Mouse (Mus musculus) forebrain, embryonic 14.5 days (tissue): ENCODE measurements around the gene Styxl1. TPM values are rescaled to one million over a fixed set of nuclear protein-coding genes. Genes with fewer than 3 reads are reported as not detected.

Source experiments
- ATAC-seq: fragments of 200-750 bp; cut with Nextera tagmentation; 2 replicates; pipeline ENCODE4 v1.8.0; 2017; ENCODE audit warnings: mild to moderate bottlenecking, moderate library complexity
- DNase-seq: peaks from one replicate; pipeline ENCODE4 v3.0.0-alpha.2; 2015; ENCODE audit warnings: low spot score
- H3K27ac ChIP-seq: fragments of 300-500 bp; sonication (generic); 2 replicates; pipeline ENCODE4 v1.5.1; 2014; ENCODE audit warnings: low read depth, mild to moderate bottlenecking, control low read depth, low read length, moderate library complexity
- H3K27me3 ChIP-seq: fragments of 300-500 bp; sonication (generic); replicated peaks from 2 replicates; pipeline ENCODE4 v1.6.1; 2014; ENCODE audit warnings: low read length, control low read depth, mixed read lengths; ENCODE audit not compliant: control insufficient read depth, insufficient read depth
- H3K36me3 ChIP-seq: fragments of 300-500 bp; sonication (generic); 2 replicates; pipeline ENCODE4 v1.6.1; 2014; ENCODE audit warnings: low read length, control low read depth; ENCODE audit not compliant: control insufficient read depth, insufficient read depth
- H3K4me1 ChIP-seq: fragments of 300-500 bp; sonication (generic); 2 replicates; pipeline ENCODE4 v1.6.1; 2014; ENCODE audit warnings: antibody characterized with exemption, low read length, control low read depth; ENCODE audit not compliant: control insufficient read depth, insufficient read depth
- H3K4me2 ChIP-seq: fragments of 300-500 bp; sonication (generic); 2 replicates; pipeline ENCODE4 v1.6.1; 2014; ENCODE audit warnings: mild to moderate bottlenecking, control low read depth, low read length
- H3K4me3 ChIP-seq: fragments of 300-500 bp; sonication (generic); 2 replicates; pipeline ENCODE4 v1.5.1; 2014; ENCODE audit warnings: low read depth, low read length, control low read depth
- H3K9ac ChIP-seq: fragments of 300-500 bp; sonication (generic); 2 replicates; pipeline ENCODE4 v1.6.1; 2014; ENCODE audit warnings: mild to moderate bottlenecking, low read length, control low read depth, moderate library complexity
- H3K9me3 ChIP-seq: fragments of 300-500 bp; sonication (generic); replicated peaks from 2 replicates; pipeline ENCODE4 v1.6.1; 2016; ENCODE audit warnings: low read length, control low read depth, mixed read lengths; ENCODE audit not compliant: control insufficient read depth
- WGBS: fragments of 180-500 bp; shearing (Covaris S2); extraction: QIAGEN DNeasy Blood & Tissue Kit; methylation state at CpG from one replicate; pipeline ENCODE4 v1.1.7; 2014; 5-methylcytosine and 5-hydroxymethylcytosine counted together
- polyA plus RNA-seq: library from polyadenylated mRNA; unstranded; fragments of >200 nt; fragmentation: Nextera tagmentation; extraction: Ambion mirVana; gene quantifications from 2 replicates; pipeline ENCODE4 v1.2.1, GENCODE M21; 2014

Gene Styxl1
- polyA plus RNA-seq, 1 experiment from 2014 or later = 0.52 TPM

GRCm38 (mm10) chr5:135725991-135726390 lies 52.2 kb downstream of the Styxl1 start:
- H3K36me3 ChIP-seq = peaks cover 24% of the 10 kb centered on the region
- no peaks in the 10 kb centered on the region for H3K9me3 ChIP-seq
- H3K4me2 ChIP-seq = peak overlapping the region; percentile 59
- DNase-seq = no peak
- H3K4me1 ChIP-seq = peaks cover 37% of the 10 kb centered on the region
- ATAC-seq = peak; percentile 22; the same call in 1 of the 2 replicates
- H3K9ac ChIP-seq = peak overlapping the region; percentile 54
- H3K4me3 ChIP-seq = peak overlapping the region; percentile 29
- H3K27me3 ChIP-seq = no peaks in the 10 kb centered on the region
- peak overlapping the region; percentile 98 for H3K27ac ChIP-seq
- WGBS = 29% methylated on average over 6 of the region's 6 CpGs

GRCm38 (mm10) chr5:135725391-135725841 lies 52.8 kb downstream of the Styxl1 start:
- Histone ChIP-seq H3K27me3 (no peaks in the 10 kb centered on the region), H3K36me3 (peaks cover 20% of the 10 kb centered on the region), H3K4me1 (peaks cover 37% of the 10 kb centered on the region), H3K9ac (peak overlapping the region; percentile 54), H3K4me2 (peak overlapping the region; percentile 59), H3K27ac (peak overlapping the region; percentile 98), H3K4me3 (peak overlapping the region; percentile 29), H3K9me3 (no peaks in the 10 kb centered on the region)
- ATAC-seq (peak; percentile 93), DNase-seq (peak; percentile 95)
- 0% methylated on average over 8 of the region's 8 CpGs for WGBS

- DNase-seq = peak; percentile 87
- peak; percentile 88 for ATAC-seq
- H3K27ac ChIP-seq = peak overlapping the region; percentile 98
- peak overlapping the region; percentile 29 for H3K4me3 ChIP-seq
- peaks cover 16% of the 10 kb centered on the region for H3K36me3 ChIP-seq
- WGBS = 3% methylated on average over 9 of the region's 9 CpGs
- H3K9ac ChIP-seq = peak overlapping the region; percentile 54
- peak overlapping the region; percentile 59 for H3K4me2 ChIP-seq
- no peaks in the 10 kb centered on the region for H3K27me3 ChIP-seq
- no peaks in the 10 kb centered on the region for H3K9me3 ChIP-seq
- H3K4me1 ChIP-seq = peaks cover 37% of the 10 kb centered on the region
Observed at GRCm38 (mm10) chr5:135724536-135725322, 53.5 kb downstream of the Styxl1 start.

GRCm38 (mm10) chr5:135723165-135723751 lies 54.9 kb downstream of the Styxl1 start:
- ATAC-seq = no peak
- no peak overlapping the region for H3K4me2 ChIP-seq
- no peaks in the 10 kb centered on the region for H3K9me3 ChIP-seq
- H3K27me3 ChIP-seq = no peaks in the 10 kb centered on the region
- no peak for DNase-seq
- H3K4me1 ChIP-seq = peaks cover 37% of the 10 kb centered on the region
- no peak overlapping the region for H3K9ac ChIP-seq
- H3K36me3 ChIP-seq = peaks cover 15% of the 10 kb centered on the region
- 83% methylated on average over 3 of the region's 3 CpGs for WGBS
- H3K27ac ChIP-seq = no peak overlapping the region
- no peak overlapping the region for H3K4me3 ChIP-seq

GRCm38 (mm10) chr5:135722121-135722520 lies 56.1 kb downstream of the Styxl1 start:
- Histone ChIP-seq H3K4me2 (no peak overlapping the region), H3K4me3 (no peak overlapping the region), H3K9ac (no peak overlapping the region), H3K27ac (no peak overlapping the region), H3K36me3 (peaks cover 24% of the 10 kb centered on the region), H3K4me1 (peaks cover 33% of the 10 kb centered on the region), H3K27me3 (no peaks in the 10 kb centered on the region), H3K9me3 (no peaks in the 10 kb centered on the region)
- 63% methylated on average over 11 of the region's 11 CpGs for WGBS
- ATAC-seq (no peak), DNase-seq (peak; percentile 68)

GRCm38 (mm10) chr5:135721076-135721475 lies 57.1 kb downstream of the Styxl1 start:
- H3K4me3 ChIP-seq = no peak overlapping the region
- H3K27me3 ChIP-seq = no peaks in the 10 kb centered on the region
- no peak overlapping the region for H3K9ac ChIP-seq
- 93% methylated on average over 8 of the region's 8 CpGs for WGBS
- no peak overlapping the region for H3K27ac ChIP-seq
- peaks cover 23% of the 10 kb centered on the region for H3K4me1 ChIP-seq
- no peaks in the 10 kb centered on the region for H3K9me3 ChIP-seq
- ATAC-seq (no peak), DNase-seq (no peak)
- H3K36me3 ChIP-seq = peaks cover 32% of the 10 kb centered on the region
- no peak overlapping the region for H3K4me2 ChIP-seq

GRCm38 (mm10) chr5:135720121-135720520 lies 58.1 kb downstream of the Styxl1 start:
- no peak for DNase-seq
- no peaks in the 10 kb centered on the region for H3K27me3 ChIP-seq
- ATAC-seq = no peak
- H3K4me3 ChIP-seq = no peak overlapping the region
- WGBS = 73% methylated on average over 3 of the region's 3 CpGs
- peaks cover 15% of the 10 kb centered on the region for H3K4me1 ChIP-seq
- H3K9ac ChIP-seq = no peak overlapping the region
- H3K4me2 ChIP-seq = no peak overlapping the region
- H3K9me3 ChIP-seq = no peaks in the 10 kb centered on the region
- H3K27ac ChIP-seq = no peak overlapping the region
- peaks cover 35% of the 10 kb centered on the region for H3K36me3 ChIP-seq

- WGBS = 88% methylated on average over 10 of the region's 10 CpGs
- Histone ChIP-seq H3K27me3 (no peaks in the 10 kb centered on the region), H3K9ac (no peak overlapping the region), H3K36me3 (peaks cover 35% of the 10 kb centered on the region), H3K4me3 (no peak overlapping the region), H3K4me2 (no peak overlapping the region), H3K9me3 (no peaks in the 10 kb centered on the region), H3K27ac (no peak overlapping the region), H3K4me1 (peaks cover 11% of the 10 kb centered on the region)
- DNase-seq (no peak), ATAC-seq (no peak)
Observed at GRCm38 (mm10) chr5:135719586-135720120, 58.5 kb downstream of the Styxl1 start.

- DNase-seq (no peak), ATAC-seq (no peak)
- WGBS = 58% methylated on average over 10 of the region's 10 CpGs
Observed at GRCm38 (mm10) chr5:135715624-135716023, 62.6 kb downstream of the Styxl1 start.

More at GRCm38 (mm10) chr5:135715624-135716023, 62.6 kb downstream of the Styxl1 start:
- Histone ChIP-seq H3K36me3 (peaks cover 32% of the 10 kb centered on the region), H3K27me3 (no peaks in the 10 kb centered on the region), H3K4me1 (no peaks in the 10 kb centered on the region), H3K27ac (no peak overlapping the region), H3K4me3 (no peak overlapping the region), H3K9me3 (no peaks in the 10 kb centered on the region), H3K4me2 (no peak overlapping the region), H3K9ac (no peak overlapping the region)
